8 mouse cellular contexts compared by ENCODE assay signal in the genomic region with DNA sequence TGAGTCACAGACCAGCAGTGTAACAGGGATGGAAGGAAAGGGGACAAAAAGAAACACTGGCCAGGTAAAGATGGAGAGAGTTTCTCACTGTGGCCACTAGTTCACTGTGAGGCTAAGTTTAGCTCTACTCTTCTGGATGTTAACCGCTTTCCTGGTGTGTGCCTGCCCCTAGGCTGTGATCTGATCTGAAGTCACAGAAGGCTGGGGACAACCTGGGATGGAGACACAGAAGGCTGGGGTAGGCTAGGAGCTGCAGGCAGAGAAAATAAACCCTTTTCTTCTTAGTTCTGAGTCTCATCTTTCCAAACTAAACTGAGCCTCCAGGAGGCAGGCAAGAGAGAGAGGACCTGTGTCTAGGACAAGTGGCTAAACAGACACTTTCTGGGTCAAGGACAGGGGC. TPM values are rescaled to one million over a fixed set of nuclear protein-coding genes. Genes with fewer than 3 reads are reported as not detected.
DNase-seq lines count a peak whose midpoint lies in the region; ATAC-seq and TF ChIP-seq lines count a peak whose summit lies in the region.

No protein-coding gene starts in this region.

- H3K9ac ChIP-seq in heart, embryonic 13.5 days = peak overlapping the region; percentile 76
- H3K9ac ChIP-seq in ES-Bruce4 (ENCODE audit: low read depth, poor library complexity, severe bottlenecking) = peak overlapping the region; percentile 40
- H3K9ac ChIP-seq in forebrain, embryonic 15.5 days (replicated peaks) = peak overlapping the region; percentile 33; the same call in 1 of the 2 replicates
- peak overlapping the region; percentile 62 for H3K9ac ChIP-seq in liver, embryonic 13.5 days

- peaks cover 24% of the 10 kb centered on the region for H3K27me3 ChIP-seq in heart, embryonic 13.5 days (replicated peaks)
- no peaks in the 10 kb centered on the region for H3K27me3 ChIP-seq in ES-Bruce4 (ENCODE audit: control insufficient read depth, insufficient read depth, low read length, poor library complexity, severe bottlenecking)
- no peaks in the 10 kb centered on the region for H3K27me3 ChIP-seq in forebrain, embryonic 15.5 days
- peaks cover 94% of the 10 kb centered on the region for H3K27me3 ChIP-seq in liver, embryonic 13.5 days

- no peak for DNase-seq in heart, postnatal 14 days
- DNase-seq in liver, embryonic 13.5 days = no peak
- DNase-seq in frontal cortex, postnatal 14 days (ENCODE audit: low spot score in 2 of 2) = no peak
- no peak for DNase-seq in right cerebral cortex, adult 2 months (ENCODE audit: low spot score in 2 of 2)
- DNase-seq in layer of hippocampus, adult 18-20 months (ENCODE audit: low spot score in 2 of 2) = no peak

- H3K4me2 ChIP-seq in heart, embryonic 13.5 days = peak overlapping the region; percentile 91
- H3K4me2 ChIP-seq in forebrain, embryonic 15.5 days (replicated peaks) = 0 out of 2 replicates have a peak overlapping the region, but pooled peaks have one; percentile 68
- H3K4me2 ChIP-seq in liver, embryonic 13.5 days = peak overlapping the region; percentile 80

- no peak for ATAC-seq in heart, embryonic 13.5 days (ENCODE audit: extremely low read depth, insufficient number of reproducible peaks, low FRiP score, low TSS enrichment)
- no peak for ATAC-seq in forebrain, embryonic 15.5 days (replicated peaks)
- ATAC-seq in liver, embryonic 13.5 days (ENCODE audit: low read depth) = no peak

- peak overlapping the region; percentile 90 for H3K27ac ChIP-seq in heart, embryonic 13.5 days (replicated peaks)
- H3K27ac ChIP-seq in ES-Bruce4 (ENCODE audit: insufficient read depth, low read length) = peak overlapping the region; percentile 70
- peak overlapping the region; percentile 20; the same call in 1 of the 2 replicates for H3K27ac ChIP-seq in forebrain, embryonic 15.5 days (replicated peaks)
- H3K27ac ChIP-seq in liver, embryonic 13.5 days = peak overlapping the region; percentile 47; the same call in 1 of the 2 replicates

- peaks cover 85% of the 10 kb centered on the region for H3K4me1 ChIP-seq in heart, embryonic 13.5 days
- H3K4me1 ChIP-seq in ES-Bruce4 (ENCODE audit: control insufficient read depth, insufficient read depth, low read length) = peaks cover 10% of the 10 kb centered on the region
- peaks cover 67% of the 10 kb centered on the region for H3K4me1 ChIP-seq in forebrain, embryonic 15.5 days
- peaks cover 72% of the 10 kb centered on the region for H3K4me1 ChIP-seq in liver, embryonic 13.5 days (replicated peaks)

- TF ChIP-seq EP300 in ES-Bruce4 (IDR thresholded peaks at IDR 0.05; ENCODE audit: insufficient read depth, low read depth, low read length) = no peak

- TF ChIP-seq CTCF in ES-Bruce4 (IDR thresholded peaks at IDR 0.05; ENCODE audit: low read depth, low read length) = no peak

- H3K4me3 ChIP-seq in heart, embryonic 13.5 days = peak overlapping the region; percentile 48; the same call in 1 of the 2 replicates
- H3K4me3 ChIP-seq in ES-Bruce4 (ENCODE audit: low read depth, low read length) = peak overlapping the region; percentile 57
- H3K4me3 ChIP-seq in forebrain, embryonic 15.5 days = no peak overlapping the region
- H3K4me3 ChIP-seq in liver, embryonic 13.5 days (replicated peaks) = peak overlapping the region; percentile 48; the same call in 1 of the 2 replicates

- H3K9me3 ChIP-seq in heart, embryonic 13.5 days = no peaks in the 10 kb centered on the region
- H3K9me3 ChIP-seq in ES-Bruce4 (replicated peaks; ENCODE audit: control insufficient read depth, insufficient read depth, low read length, poor library complexity, severe bottlenecking) = no peaks in the 10 kb centered on the region
- no peaks in the 10 kb centered on the region for H3K9me3 ChIP-seq in forebrain, embryonic 15.5 days
- no peaks in the 10 kb centered on the region for H3K9me3 ChIP-seq in liver, embryonic 13.5 days (replicated peaks)

- intact Hi-C loops in heart, postnatal 14 days (cut with DNase I) = loop anchor here (2.0 kb wide), 1 partner anchor 27 kb away; no protein-coding TSS in a partner anchor

- no peak for TF ChIP-seq POLR2A in ES-Bruce4 (IDR thresholded peaks at IDR 0.05; ENCODE audit: insufficient read depth, low read length)

- 23% methylated on average over 1 of the region's 1 CpGs for WGBS in heart, embryonic 13.5 days
- 45% methylated on average over 1 of the region's 1 CpGs for WGBS in forebrain, embryonic 15.5 days
- WGBS in liver, embryonic 13.5 days (ENCODE audit: insufficient replicate concordance) = 40% methylated on average over 1 of the region's 1 CpGs

- peaks cover 11% of the 10 kb centered on the region; the same call in 1 of the 2 replicates for H3K36me3 ChIP-seq in heart, embryonic 13.5 days
- peaks cover 26% of the 10 kb centered on the region for H3K36me3 ChIP-seq in ES-Bruce4 (ENCODE audit: control insufficient read depth, insufficient read depth, low read length, poor library complexity, severe bottlenecking)
- H3K36me3 ChIP-seq in forebrain, embryonic 15.5 days = no peaks in the 10 kb centered on the region
- H3K36me3 ChIP-seq in liver, embryonic 13.5 days = peaks cover 21% of the 10 kb centered on the region

RNA-seq across cellular contexts. Expression of gene Socs3, which starts 5.6 kb away (rescaled TPM):
- 4.9 and 8.5 TPM in 2 replicates for polyA plus RNA-seq in heart, embryonic 13.5 days (2015; fragmentation: Nextera tagmentation; extraction: Ambion mirVana)
- 1 to 10 TPM; 4.1 to 5.1 TPM for total RNA-seq in heart, postnatal 14 days (2021)
- polyA plus RNA-seq in ES-Bruce4 (2011; ENCODE audit: insufficient read depth, insufficient read length, low read depth, missing spikeins) = 53.8 and 61.5 TPM in 2 replicates
- 14.2 and 15.1 TPM in 2 replicates for polyA plus RNA-seq in forebrain, embryonic 15.5 days (2015; fragmentation: Nextera tagmentation; extraction: Ambion mirVana)
- polyA plus RNA-seq in liver, embryonic 13.5 days (2015; fragmentation: Nextera tagmentation; extraction: Ambion mirVana) = 6.7 and 6.9 TPM in 2 replicates
- 1 to 10 TPM; 1.0 to 1.3 TPM for total RNA-seq in layer of hippocampus, adult 18-20 months (2021)

RNA-seq across cellular contexts. Expression of gene Pgs1, which starts 21.8 kb away (rescaled TPM):
- polyA plus RNA-seq in heart, embryonic 13.5 days (2015; fragmentation: Nextera tagmentation; extraction: Ambion mirVana) = 25.7 and 26.6 TPM in 2 replicates
- total RNA-seq in heart, postnatal 14 days (2021) = 10 to 100 TPM; 20.5 to 22.3 TPM
- polyA plus RNA-seq in ES-Bruce4 (2011; ENCODE audit: insufficient read depth, insufficient read length, low read depth, missing spikeins) = 31.5 and 35.5 TPM in 2 replicates
- 52.9 and 54.3 TPM in 2 replicates for polyA plus RNA-seq in forebrain, embryonic 15.5 days (2015; fragmentation: Nextera tagmentation; extraction: Ambion mirVana)
- 18.1 and 19.4 TPM in 2 replicates for polyA plus RNA-seq in liver, embryonic 13.5 days (2015; fragmentation: Nextera tagmentation; extraction: Ambion mirVana)
- 10 to 100 TPM; 78.8 to 81.7 TPM for total RNA-seq in layer of hippocampus, adult 18-20 months (2021)

Comparison
In these comparisons a context has a peak if more than half of its experiments do, and no peak if none do; other contexts are left out.
1. H3K27ac ChIP-seq: peak in every context shown above with its lines; median percentile 90 in heart, embryonic 13.5 days; 70 in ES-Bruce4; 47 in liver, embryonic 13.5 days; 20 in forebrain, embryonic 15.5 days.